Mouse (Mus musculus) olfactory bulb, adult 2 months (tissue): ENCODE results near the gene Trnt1.

Experiments used
- CTCF ChIP-seq: fragments of 200-500 bp; IDR thresholded peaks from 2 replicates; pipeline ENCODE4 v1.5.1; 2012; ENCODE audit warnings: low read depth, mild to moderate bottlenecking, low read length, moderate library complexity; ENCODE audit not compliant: insufficient read depth
- POLR2A ChIP-seq: fragments of 200-500 bp; IDR thresholded peaks from 2 replicates; pipeline ENCODE4 v1.6.1; 2012; ENCODE audit warnings: mild to moderate bottlenecking, low read depth, low read length, moderate library complexity; ENCODE audit not compliant: insufficient read depth

DNA sequence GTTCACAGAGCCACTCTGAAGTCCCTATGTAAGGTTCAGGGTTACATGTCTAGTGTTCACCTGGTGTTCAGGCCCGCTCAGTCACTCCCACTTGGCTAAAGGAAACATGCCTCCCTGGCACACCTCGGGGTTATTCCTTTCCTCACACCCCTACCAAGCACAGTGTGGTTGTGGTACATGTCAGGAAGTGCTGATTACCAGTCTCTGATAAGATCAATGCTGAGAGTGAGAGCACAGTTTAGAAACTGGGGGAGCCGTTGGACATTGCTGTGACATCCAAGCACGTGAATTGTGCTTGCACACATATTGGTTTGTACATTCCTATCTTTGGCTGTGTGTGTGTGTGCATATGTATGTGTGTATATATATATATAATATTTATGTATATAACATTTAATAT lies 36.4 kb upstream of the Trnt1 start:
- no peak for TF ChIP-seq POLR2A
- no peak for TF ChIP-seq CTCF
